Mouse (Mus musculus) heart, adult 2 months (tissue): ENCODE results near the gene Picalm. TPM values are rescaled to one million over a fixed set of nuclear protein-coding genes. Genes with fewer than 3 reads are reported as not detected.

ENCODE experiments used
- DNase-seq, 2 experiments: peaks; one replicate each; pipeline ENCODE4 v3.0.0; 2021
- H3K27ac ChIP-seq: fragments of 200-600 bp; 2 replicates; pipeline ENCODE4 v1.8.1; 2022
- H3K27me3 ChIP-seq: fragments of 200-500 bp; 2 replicates; pipeline ENCODE4 v1.6.1; 2012; ENCODE audit warnings: mild to moderate bottlenecking, low read length, inconsistent platforms, mixed read lengths; ENCODE audit not compliant: control insufficient read depth, insufficient read depth
- H3K36me3 ChIP-seq: fragments of 200-500 bp; 2 replicates; pipeline ENCODE4 v1.6.1; 2012; ENCODE audit warnings: low read length, inconsistent platforms; ENCODE audit not compliant: control insufficient read depth, insufficient read depth
- H3K4me1 ChIP-seq: fragments of 200-500 bp; 2 replicates; pipeline ENCODE4 v1.6.1; 2011; ENCODE audit warnings: low read length; ENCODE audit not compliant: control insufficient read depth, insufficient read depth
- H3K4me3 ChIP-seq: fragments of 200-600 bp; 2 replicates; pipeline ENCODE4 v1.8.1; 2022
- H3K79me2 ChIP-seq: fragments of 200-500 bp; replicated peaks from 2 replicates; pipeline ENCODE4 v1.6.1; 2012; ENCODE audit warnings: mild to moderate bottlenecking, inconsistent platforms, low read length, moderate library complexity, mixed read lengths; ENCODE audit not compliant: control insufficient read depth, insufficient read depth
- H3K9ac ChIP-seq: fragments of 200-500 bp; 2 replicates; pipeline ENCODE4 v1.6.1; 2012; ENCODE audit warnings: low read depth, mild to moderate bottlenecking, control low read depth, inconsistent platforms, low read length, mixed read lengths
- CTCF ChIP-seq: fragments of 200-600 bp; IDR thresholded peaks from 2 replicates; pipeline ENCODE4 v1.8.1; 2022; ENCODE audit warnings: antibody characterized with exemption, mild to moderate bottlenecking, moderate library complexity
- EP300 ChIP-seq: fragments of 200-500 bp; IDR thresholded peaks from 2 replicates; pipeline ENCODE4 v1.6.1; 2011; ENCODE audit warnings: low read depth, low read length, control low read depth; ENCODE audit not compliant: insufficient read depth
- POLR2A ChIP-seq: fragments of 200-500 bp; IDR thresholded peaks from 2 replicates; pipeline ENCODE4 v1.6.1; 2011; ENCODE audit warnings: mild to moderate bottlenecking, low read depth, low read length, control low read depth; ENCODE audit not compliant: insufficient read depth
- WGBS: fragments of 180-500 bp; shearing (Covaris S2); methylation state at CpG from one replicate; pipeline ENCODE4 v1.1.7; 2018; 5-methylcytosine and 5-hydroxymethylcytosine counted together
- intact Hi-C: fragments of 180-260 bp; cut with DNase I; formaldehyde crosslinking; loops from one replicate; pipeline ENCODE4 v1.15.1; 2025
- polyA plus RNA-seq: library from polyadenylated mRNA; depleted of rRNA; stranded (reverse); fragments of >200 nt; gene quantifications from 2 replicates; pipeline ENCODE4 v1.2.3, GENCODE M21; 2012
- total RNA-seq, 2 experiments: library from RNA; stranded (reverse); gene quantifications; 2 replicates each; pipeline ENCODE4 v1.2.3; 2021

Picalm gene
- total and polyA plus RNA-seq, 3 experiments: 60.1 to 128 (median 99.4) TPM

DNA sequence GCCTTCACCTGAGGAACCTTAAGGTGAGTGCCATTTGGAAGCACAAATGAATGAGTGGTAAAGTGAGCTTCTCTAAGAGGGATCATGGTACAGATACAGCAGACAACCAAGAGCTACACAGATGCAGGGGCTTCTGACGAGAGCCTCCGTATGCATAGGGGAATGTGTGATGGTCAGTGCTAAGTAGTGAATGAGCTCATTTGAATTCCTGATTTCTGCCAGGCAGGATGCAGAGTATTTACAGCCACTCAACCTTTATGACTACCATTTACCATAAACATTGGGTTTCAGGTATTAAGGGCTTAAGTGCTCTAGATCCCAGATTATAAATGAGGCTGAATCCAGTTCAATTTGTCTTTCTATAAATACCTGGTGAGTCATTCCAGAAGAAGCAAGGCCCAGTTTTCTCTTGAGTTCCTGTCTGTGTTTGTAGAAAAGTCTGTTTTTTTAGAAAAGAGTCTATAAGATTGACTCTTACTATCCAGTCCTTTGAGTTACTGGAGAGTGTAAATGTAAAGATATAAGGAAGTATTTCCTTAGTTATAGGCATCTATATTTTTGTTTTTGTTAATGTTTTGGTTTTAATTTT is 72.0 kb downstream of the Picalm start:
- peaks cover 32% of the 10 kb centered on the region for H3K36me3 ChIP-seq
- 67% methylated on average over 2 of the region's 2 CpGs for WGBS
- no peak for DNase-seq

DNA sequence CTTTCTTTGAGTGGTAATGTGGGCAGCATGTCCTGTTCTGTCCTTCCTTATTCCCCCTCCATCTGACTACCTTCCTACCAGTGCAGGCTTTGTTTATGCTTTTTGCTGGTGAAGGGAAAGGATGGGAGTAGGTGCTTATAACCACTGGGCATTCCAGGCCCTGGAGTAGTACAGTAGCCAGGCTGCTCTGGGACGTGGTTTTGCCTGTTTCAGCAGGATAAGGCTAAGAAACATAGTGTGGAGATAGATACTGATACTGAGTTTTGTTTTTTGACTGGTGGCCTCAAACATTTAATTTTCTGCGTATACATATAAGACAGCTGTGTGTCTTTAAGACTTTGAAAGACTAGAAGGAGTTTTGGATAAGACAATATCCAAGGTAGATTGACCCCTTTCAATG is 73.9 kb downstream of the Picalm start:
- Histone ChIP-seq H3K27ac (no peak overlapping the region), H3K27me3 (no peaks in the 10 kb centered on the region), H3K79me2 (no peaks in the 10 kb centered on the region), H3K9ac (no peak overlapping the region), H3K4me3 (no peak overlapping the region), H3K4me1 (peaks cover 2% of the 10 kb centered on the region), H3K36me3 (peaks cover 39% of the 10 kb centered on the region)
- intact Hi-C loops: no loop called here
- TF ChIP-seq POLR2A (no peak), EP300 (no peak), CTCF (no peak)
- no peak for DNase-seq
- 90% methylated on average over 2 of the region's 2 CpGs for WGBS

More for the DNA sequence above, 72.0 kb downstream of the Picalm start:
- TF ChIP-seq CTCF: no peak
- TF ChIP-seq POLR2A: no peak
- TF ChIP-seq EP300: no peak
- no peaks in the 10 kb centered on the region for H3K79me2 ChIP-seq
- no peak overlapping the region for H3K9ac ChIP-seq
- H3K4me1 ChIP-seq: peaks cover 2% of the 10 kb centered on the region
- H3K4me3 ChIP-seq: no peak overlapping the region
- no peak overlapping the region for H3K27ac ChIP-seq
- no peaks in the 10 kb centered on the region for H3K27me3 ChIP-seq
- intact Hi-C loops: no loop called here

DNA sequence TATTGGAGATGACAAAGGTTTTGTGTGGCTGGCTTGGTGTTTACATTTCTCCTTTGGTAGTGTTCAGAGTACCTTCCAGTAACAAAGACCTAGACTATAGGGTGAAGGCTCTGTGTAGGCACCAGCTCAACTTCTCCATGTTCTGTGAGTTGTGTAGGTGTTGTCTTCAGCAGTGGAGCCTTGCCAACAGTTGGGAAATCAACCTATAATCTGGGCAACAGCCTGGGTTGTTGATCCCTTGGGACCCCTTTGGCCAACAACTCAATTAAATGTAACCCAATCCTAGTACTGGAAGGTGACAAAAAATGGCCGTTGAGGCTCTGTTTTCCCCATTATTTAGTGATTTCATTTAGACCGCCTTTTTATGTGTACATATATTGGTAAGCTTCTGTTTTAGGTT is 80.1 kb downstream of the Picalm start:
- intact Hi-C loops: no loop called here
- no peaks in the 10 kb centered on the region for H3K79me2 ChIP-seq
- no peak for DNase-seq

DNA sequence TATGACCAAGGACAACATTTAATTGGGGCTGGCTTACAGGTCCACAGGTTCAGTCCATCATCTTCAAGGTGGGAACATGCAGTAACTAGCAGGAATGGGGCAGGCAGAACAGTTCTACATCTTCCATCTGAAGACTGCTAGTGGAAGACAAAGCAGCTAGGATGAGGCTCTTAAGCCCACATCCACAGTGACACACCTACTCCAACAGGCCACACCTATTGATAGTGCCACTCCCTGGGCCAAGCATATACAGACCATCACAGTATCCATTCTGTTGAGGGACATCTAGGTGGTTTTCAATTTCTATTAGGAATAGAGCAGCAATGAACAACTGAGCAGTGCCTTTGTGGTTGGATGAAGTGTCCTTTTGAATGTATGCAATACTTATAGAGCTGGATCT is 80.9 kb downstream of the Picalm start:
- no peak for TF ChIP-seq EP300
- H3K79me2 ChIP-seq: no peaks in the 10 kb centered on the region
- no peak overlapping the region for H3K27ac ChIP-seq
- no peak overlapping the region for H3K9ac ChIP-seq
- intact Hi-C loops: no loop called here
- H3K36me3 ChIP-seq: peaks cover 17% of the 10 kb centered on the region
- H3K4me3 ChIP-seq: no peak overlapping the region
- no peak for DNase-seq
- no peaks in the 10 kb centered on the region for H3K27me3 ChIP-seq
- H3K4me1 ChIP-seq: no peaks in the 10 kb centered on the region

More for the DNA sequence above, 80.1 kb downstream of the Picalm start:
- WGBS: 95% methylated on average over 2 of the region's 2 CpGs
- Histone ChIP-seq H3K27me3 (no peaks in the 10 kb centered on the region), H3K4me1 (no peaks in the 10 kb centered on the region), H3K36me3 (peaks cover 22% of the 10 kb centered on the region), H3K9ac (no peak overlapping the region), H3K4me3 (no peak overlapping the region), H3K27ac (no peak overlapping the region)
- TF ChIP-seq CTCF (no peak), POLR2A (no peak), EP300 (no peak)

DNA sequence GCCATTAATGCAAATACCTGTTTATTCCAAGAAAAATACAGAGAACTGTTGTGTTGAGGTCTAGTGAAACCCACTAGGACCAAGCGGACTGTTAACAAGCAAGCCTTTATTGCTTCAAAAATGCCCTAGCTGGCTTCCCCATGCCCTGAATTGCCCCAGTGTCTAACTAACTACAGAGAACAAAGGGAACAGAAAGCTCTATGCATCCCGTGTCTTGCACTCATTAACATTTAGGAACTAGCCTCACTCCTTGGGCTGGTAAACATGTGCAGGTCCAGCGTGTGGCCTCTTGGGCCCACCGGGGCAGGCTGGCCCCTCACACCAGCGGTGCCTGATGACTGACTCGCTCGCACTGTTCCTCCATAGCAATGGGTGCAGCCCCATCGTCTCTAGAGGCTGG is 86.5 kb downstream of the Picalm start:
- no peaks in the 10 kb centered on the region for H3K36me3 ChIP-seq
- no peaks in the 10 kb centered on the region for H3K4me1 ChIP-seq
- H3K27me3 ChIP-seq: no peaks in the 10 kb centered on the region
- intact Hi-C loops: no loop called here
- no peak overlapping the region for H3K4me3 ChIP-seq
- H3K9ac ChIP-seq: no peak overlapping the region
- H3K79me2 ChIP-seq: no peaks in the 10 kb centered on the region
- DNase-seq: no peak
- no peak overlapping the region for H3K27ac ChIP-seq
- TF ChIP-seq POLR2A (no peak), CTCF (no peak), EP300 (no peak)
- WGBS: 76% methylated on average over 8 of the region's 8 CpGs

DNA sequence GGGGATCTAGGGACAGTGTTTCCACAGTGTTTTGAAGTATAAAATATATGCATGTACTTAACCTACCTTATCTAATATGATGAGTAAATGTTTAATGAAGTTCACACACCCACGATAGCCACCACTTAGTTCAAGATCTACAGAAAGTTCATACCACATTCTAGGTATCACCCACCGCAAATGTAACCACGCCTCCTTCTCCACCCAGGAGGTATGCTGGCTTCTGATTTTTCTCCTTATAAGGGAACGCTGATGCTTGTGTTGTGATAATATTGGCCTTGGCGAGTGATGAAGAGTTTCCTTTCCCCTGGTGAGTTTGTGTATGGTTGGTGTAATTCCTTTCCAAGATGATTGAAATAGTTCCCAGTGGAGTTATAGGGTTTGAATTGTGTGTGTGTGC is 88.1 kb downstream of the Picalm start:
- no peak for DNase-seq
- Histone ChIP-seq H3K27ac (no peak overlapping the region), H3K4me3 (no peak overlapping the region), H3K36me3 (no peaks in the 10 kb centered on the region), H3K4me1 (no peaks in the 10 kb centered on the region), H3K27me3 (no peaks in the 10 kb centered on the region), H3K79me2 (no peaks in the 10 kb centered on the region), H3K9ac (no peak overlapping the region)
- TF ChIP-seq POLR2A: no peak
- TF ChIP-seq CTCF: no peak
- no peak for TF ChIP-seq EP300
- intact Hi-C loops: no loop called here
- 65% methylated on average over 5 of the region's 5 CpGs for WGBS

DNA sequence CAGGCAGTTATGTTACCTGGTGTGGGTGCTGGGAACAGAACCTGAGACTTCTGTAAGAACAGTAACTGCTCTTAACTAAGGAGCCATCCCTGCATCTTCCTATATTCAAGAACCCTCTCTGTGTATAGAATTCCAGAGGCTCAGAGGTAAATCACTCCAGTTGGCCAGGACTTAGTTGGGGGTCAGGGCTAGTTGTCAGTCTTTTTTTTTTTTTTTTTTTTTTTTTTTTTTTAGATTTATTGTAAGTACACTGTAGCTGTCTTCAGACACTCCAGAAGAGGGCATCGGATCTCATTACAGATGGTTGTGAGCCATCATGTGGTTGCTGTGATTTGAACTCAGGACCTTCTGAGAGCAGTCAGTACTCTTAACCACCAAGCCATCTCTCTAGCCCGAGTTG is 91.5 kb downstream of the Picalm start:
- no peaks in the 10 kb centered on the region for H3K4me1 ChIP-seq
- TF ChIP-seq EP300: no peak
- no peak for TF ChIP-seq POLR2A
- TF ChIP-seq CTCF: no peak
- H3K27me3 ChIP-seq: no peaks in the 10 kb centered on the region
- no peak overlapping the region for H3K27ac ChIP-seq
- no peak overlapping the region for H3K4me3 ChIP-seq
- H3K79me2 ChIP-seq: no peaks in the 10 kb centered on the region
- intact Hi-C loops: no loop called here
- H3K36me3 ChIP-seq: no peaks in the 10 kb centered on the region
- WGBS: 61% methylated on average over 2 of the region's 2 CpGs
- no peak for DNase-seq
- H3K9ac ChIP-seq: no peak overlapping the region
